Mouse (Mus musculus): Measurements from ENCODE around the gene Mid1. TPM values are rescaled to one million over a fixed set of nuclear protein-coding genes. Genes with fewer than 3 reads are reported as not detected.
"Not testable (repeated sequence)": the region's sequence is repeated elsewhere in the genome, so short reads cannot be mapped to it uniquely, and the experiment has no call there.

Mid1 gene
- polyA plus RNA-seq, 1 experiment from 2014 or later: 7.3 TPM

DNA sequence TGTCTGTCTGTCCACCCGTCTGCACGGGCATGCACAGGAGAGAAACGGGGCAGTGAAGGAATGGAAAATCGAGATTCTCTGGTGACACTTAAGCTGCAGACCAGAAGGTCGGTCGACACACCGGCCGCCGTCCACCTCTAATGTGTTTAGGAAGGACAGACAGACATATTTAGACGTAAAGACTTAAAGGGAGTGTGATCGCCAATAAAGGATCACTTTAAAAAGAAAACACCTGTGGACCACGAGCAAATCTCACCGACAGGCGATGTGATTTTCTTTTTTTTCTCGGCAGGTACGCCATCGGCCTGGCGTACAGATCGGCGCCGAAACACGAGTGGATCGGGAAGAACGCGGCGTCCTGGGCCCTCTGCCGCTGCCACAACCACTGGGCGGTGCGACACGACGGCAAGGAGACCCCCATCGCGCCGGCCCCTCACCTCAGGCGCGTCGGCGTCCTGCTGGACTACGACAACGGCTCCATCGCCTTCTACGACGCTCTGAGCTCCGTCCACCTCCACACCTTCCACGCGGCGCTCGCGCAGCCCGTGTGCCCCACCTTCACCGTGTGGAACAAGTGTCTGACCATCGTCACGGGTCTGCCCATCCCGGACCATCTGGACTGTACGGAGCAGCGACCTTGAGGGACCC, 303.7 kb downstream of the Mid1 start:
- not testable (repeated sequence) for H3K4me2 ChIP-seq; H3K9ac ChIP-seq (replicated peaks); H3K4me3 ChIP-seq (replicated peaks); H3K27ac ChIP-seq; H3K4me1 ChIP-seq (replicated peaks); H3K27me3 ChIP-seq
- WGBS: 93% methylated on average over 56 of the region's 56 CpGs
- H3K36me3 ChIP-seq: peaks cover 55% of the 10 kb centered on the region
- ATAC-seq (ENCODE audit: insufficient number of reproducible peaks, insufficient read depth, low FRiP score, low TSS enrichment, low read depth): 0 out of 2 replicates have a peak, but pooled peaks have one; percentile 44
- peaks cover 54% of the 10 kb centered on the region for H3K9me3 ChIP-seq

DNA sequence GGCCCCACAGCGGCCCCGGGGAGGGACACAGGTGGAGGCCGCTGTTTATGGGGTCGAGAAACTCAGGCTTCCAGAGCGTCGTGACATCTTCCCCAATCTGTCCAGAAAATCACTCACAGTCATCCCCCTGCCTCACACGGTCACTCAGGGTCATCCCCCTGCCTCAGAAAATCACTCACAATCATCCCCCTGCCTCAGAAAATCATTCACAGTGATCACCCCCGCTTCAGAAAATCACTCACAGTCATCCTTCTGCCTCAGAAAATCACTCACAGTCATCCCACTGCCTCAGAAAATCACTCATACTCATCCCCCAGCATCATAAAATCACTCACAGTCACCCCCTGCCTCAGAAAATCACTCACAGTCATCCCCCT, 304.2 kb downstream of the Mid1 start:
- H3K27ac ChIP-seq; H3K4me2 ChIP-seq; H3K4me3 ChIP-seq (replicated peaks); H3K27me3 ChIP-seq; ATAC-seq (ENCODE audit: insufficient number of reproducible peaks, insufficient read depth, low FRiP score, low TSS enrichment, low read depth); H3K4me1 ChIP-seq (replicated peaks); H3K9ac ChIP-seq (replicated peaks): not testable (repeated sequence)
- H3K9me3 ChIP-seq: peaks cover 49% of the 10 kb centered on the region
- peaks cover 50% of the 10 kb centered on the region for H3K36me3 ChIP-seq
- WGBS: 84% methylated on average over 8 of the region's 8 CpGs

DNA sequence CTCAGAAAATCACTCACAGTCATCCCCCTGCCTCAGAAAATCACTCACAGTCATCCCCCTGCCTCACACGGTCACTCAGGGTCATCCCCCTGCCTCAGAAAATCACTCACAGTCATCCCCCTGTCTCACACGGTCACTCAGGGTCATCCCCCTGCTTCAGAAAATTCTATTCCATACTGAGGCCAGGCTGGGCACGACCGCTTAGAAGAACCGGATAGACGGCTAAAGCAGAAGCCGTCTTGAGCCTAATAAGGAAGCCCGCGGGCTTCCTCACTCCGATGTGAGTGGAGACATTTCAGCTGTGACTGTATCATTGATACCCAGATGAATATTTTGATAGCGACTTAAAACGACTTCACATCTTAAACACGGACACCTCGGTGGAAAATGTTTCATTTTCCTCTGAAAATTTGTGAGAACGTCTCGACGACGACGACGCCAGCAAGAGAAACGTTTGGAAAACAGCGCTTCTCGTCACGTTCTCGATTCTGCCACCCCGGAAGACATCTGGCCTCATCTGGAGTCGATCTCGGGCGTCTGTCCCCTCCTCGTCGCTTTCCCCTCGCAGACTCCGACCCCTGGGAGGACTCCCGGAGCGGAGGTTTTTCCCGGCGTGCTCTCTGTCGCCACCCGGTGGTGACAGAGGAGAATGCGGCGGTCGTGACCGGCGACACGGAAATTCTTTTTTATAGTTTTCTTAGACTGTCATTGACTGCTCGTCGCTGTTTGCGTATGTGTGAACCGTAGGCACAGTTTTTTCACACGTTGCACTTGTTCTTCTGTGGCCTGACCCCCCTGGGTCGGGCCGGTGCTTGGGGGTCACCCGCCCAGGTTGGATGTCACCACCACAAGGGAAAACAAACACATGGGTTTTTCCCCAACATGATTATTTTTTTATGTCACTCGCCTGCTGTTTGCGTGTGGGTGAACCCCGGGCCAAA, 305.0 kb downstream of the Mid1 start:
- peaks cover 43% of the 10 kb centered on the region for H3K36me3 ChIP-seq

DNA sequence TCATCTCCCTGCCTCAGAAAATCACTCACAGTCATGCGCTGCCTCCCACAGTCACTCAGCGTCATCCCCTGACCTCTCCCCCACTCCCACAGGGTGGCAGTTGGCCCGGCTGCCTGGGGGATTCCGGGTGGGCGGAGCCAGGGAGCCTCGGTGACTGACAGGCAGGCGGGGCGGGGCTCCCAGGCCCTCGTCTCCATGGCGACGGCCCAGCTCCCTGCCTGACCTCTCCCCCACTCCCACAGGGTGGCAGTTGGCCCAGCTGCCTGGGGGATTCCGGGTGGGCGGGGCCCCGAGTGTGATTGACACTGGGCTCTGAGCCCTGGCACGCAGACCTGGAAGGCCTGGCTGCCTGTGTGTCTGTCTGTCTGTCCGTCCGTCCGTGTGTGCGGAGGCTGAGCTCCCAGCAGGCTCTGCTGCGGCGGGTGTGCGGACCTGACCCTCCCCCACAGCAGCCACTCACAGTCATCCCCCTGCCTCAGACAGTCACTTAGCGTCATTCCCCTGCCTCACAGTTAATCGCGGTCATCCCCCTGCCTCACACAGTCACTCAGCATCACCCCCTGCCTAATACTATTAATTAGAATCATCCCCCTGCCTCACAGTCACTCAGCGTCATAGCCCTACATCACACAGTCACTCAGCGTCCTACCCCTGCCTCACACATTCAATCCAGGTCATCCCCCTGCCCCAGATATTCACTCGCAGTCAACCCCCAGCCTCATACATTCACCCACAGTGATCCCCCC, 306.3 kb downstream of the Mid1 start:
- Histone ChIP-seq H3K36me3 (peaks cover 33% of the 10 kb centered on the region), H3K9me3 (peaks cover 34% of the 10 kb centered on the region), H3K4me2 (peak overlapping the region; percentile 38; the same call in 1 of the 2 replicates)
- not testable (repeated sequence) for ATAC-seq (ENCODE audit: insufficient number of reproducible peaks, insufficient read depth, low FRiP score, low TSS enrichment, low read depth); H3K4me1 ChIP-seq (replicated peaks); H3K9ac ChIP-seq (replicated peaks); H3K27ac ChIP-seq; H3K27me3 ChIP-seq; H3K4me3 ChIP-seq (replicated peaks)
- WGBS: 12% methylated on average over 12 of the region's 28 CpGs

More for the DNA sequence above, 305.0 kb downstream of the Mid1 start:
- peaks cover 41% of the 10 kb centered on the region for H3K9me3 ChIP-seq
- not testable (repeated sequence) for H3K4me2 ChIP-seq; H3K27ac ChIP-seq; H3K4me1 ChIP-seq (replicated peaks); H3K4me3 ChIP-seq (replicated peaks); ATAC-seq (ENCODE audit: insufficient number of reproducible peaks, insufficient read depth, low FRiP score, low TSS enrichment, low read depth); H3K27me3 ChIP-seq; H3K9ac ChIP-seq (replicated peaks)
- WGBS: 79% methylated on average over 56 of the region's 56 CpGs

DNA sequence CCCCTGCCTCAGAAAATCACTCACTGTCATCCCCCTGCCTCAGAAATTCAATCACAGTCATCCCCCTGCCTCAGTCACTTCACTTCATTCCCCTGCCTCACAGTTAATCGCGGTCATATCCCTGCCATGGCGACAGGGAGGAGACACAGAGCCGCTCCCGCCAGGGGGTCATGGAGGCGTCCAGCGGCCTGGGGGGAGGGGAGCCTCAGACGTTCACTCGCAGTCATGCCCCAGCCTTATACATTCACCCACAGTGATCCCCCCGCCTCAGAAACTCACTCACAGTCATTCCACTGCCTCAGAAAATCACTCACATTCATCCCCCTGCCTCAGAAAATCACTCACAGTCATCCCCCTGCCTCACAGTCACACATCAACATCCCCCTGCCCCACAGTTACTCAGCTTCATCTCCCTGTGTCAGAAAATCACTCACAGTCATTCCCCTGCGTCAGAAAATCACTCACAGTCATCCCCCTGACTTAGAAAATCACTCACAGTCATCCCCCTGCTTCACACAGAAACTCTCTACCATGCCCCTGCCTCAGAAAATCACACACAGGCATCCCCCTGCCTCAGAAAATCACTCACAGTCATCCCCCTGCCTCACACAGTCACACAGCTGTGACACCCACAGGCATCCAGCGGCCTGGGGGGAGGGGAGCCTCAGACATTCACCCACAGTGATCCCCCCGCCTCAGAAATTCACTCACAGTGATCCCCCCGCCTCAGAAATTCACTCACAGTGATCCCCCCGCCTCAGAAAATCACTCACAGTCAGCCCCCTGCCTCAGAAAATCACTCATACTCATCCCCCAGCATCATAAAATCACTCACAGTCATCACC, 307.3 kb downstream of the Mid1 start:
- H3K9me3 ChIP-seq: peaks cover 27% of the 10 kb centered on the region
- H3K4me3 ChIP-seq (replicated peaks); H3K9ac ChIP-seq (replicated peaks); H3K27me3 ChIP-seq; ATAC-seq (ENCODE audit: insufficient number of reproducible peaks, insufficient read depth, low FRiP score, low TSS enrichment, low read depth); H3K4me1 ChIP-seq (replicated peaks); H3K27ac ChIP-seq; H3K4me2 ChIP-seq: not testable (repeated sequence)
- peaks cover 27% of the 10 kb centered on the region for H3K36me3 ChIP-seq
- 27% methylated on average over 9 of the region's 15 CpGs for WGBS

DNA sequence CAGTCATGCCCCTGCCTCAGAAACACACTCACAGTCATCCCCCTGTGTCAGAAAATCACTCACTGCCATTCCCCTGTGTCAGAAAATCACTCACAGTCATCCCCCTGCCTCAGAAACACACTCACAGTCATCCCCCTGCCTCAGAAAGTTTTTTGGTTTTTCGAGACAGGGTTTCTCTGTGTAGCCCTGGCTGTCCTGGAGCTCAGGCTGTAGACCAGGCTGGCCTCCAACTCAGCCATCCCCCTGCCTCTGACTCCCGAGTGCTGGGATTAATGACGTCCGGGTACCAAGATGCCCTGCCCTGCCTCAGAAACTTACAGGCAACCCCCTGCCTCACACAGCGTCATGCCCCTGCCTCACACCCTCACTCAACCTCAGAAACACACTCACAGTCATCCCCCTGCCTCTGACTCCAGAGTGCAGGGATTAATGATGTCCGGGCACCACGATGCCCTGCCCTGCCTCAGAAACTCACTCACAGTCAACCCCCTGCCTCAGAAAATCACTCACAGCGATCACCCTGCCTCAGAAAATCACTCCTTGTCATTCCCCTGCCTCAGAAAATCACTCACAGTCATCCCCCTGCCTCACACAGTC, 308.1 kb downstream of the Mid1 start:
- H3K27me3 ChIP-seq; ATAC-seq (ENCODE audit: insufficient number of reproducible peaks, insufficient read depth, low FRiP score, low TSS enrichment, low read depth); H3K27ac ChIP-seq; H3K4me1 ChIP-seq (replicated peaks); H3K4me3 ChIP-seq (replicated peaks); H3K4me2 ChIP-seq; H3K9ac ChIP-seq (replicated peaks): not testable (repeated sequence)
- no CpG with 5 or more reads among the region's 8 CpGs for WGBS
- peaks cover 23% of the 10 kb centered on the region for H3K9me3 ChIP-seq
- H3K36me3 ChIP-seq: peaks cover 23% of the 10 kb centered on the region

DNA sequence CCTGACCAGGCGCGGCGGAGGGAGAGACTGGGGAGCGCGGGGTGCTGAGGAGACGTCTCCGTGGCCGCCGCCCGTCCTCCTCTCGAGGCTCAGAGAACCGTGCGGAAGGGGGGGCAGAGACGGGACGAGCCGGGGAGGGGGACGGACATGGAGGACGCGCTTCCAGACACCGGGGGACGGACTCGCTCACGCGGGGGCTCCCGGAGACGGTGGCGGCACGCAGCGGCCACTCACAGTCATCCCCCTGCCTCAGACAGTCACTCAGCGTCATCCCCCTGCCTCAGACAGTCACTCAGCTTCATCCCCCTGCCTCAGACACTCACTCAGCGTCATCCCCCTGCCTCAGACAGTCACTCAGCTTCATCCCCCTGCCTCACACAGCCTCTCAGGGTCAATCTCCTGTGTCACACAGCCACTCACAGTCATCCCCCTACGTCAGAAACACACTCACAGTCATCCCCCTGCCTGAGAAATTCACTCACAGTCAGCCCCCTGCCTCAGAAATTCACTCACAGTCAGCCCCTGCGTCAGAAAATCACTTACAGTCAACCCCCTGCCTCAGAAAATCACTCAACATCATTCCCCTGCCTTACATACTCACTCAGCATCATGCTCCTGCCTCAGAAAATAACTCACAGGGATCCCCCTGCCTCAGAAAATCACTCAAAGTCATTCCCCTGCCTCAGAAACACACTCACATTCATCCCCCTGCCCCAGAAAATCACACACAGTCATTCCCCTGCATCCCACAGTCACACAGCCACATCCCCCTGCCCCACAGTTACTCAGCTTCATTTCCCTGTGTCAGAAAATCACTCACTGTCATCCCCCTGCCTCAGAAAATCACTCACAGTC, 309.2 kb downstream of the Mid1 start:
- WGBS: 32% methylated on average over 2 of the region's 33 CpGs
- H3K4me3 ChIP-seq (replicated peaks); H3K4me1 ChIP-seq (replicated peaks); H3K27ac ChIP-seq; H3K9ac ChIP-seq (replicated peaks); H3K4me2 ChIP-seq; H3K27me3 ChIP-seq; ATAC-seq (ENCODE audit: insufficient number of reproducible peaks, insufficient read depth, low FRiP score, low TSS enrichment, low read depth): not testable (repeated sequence)
- Histone ChIP-seq H3K9me3 (peaks cover 16% of the 10 kb centered on the region), H3K36me3 (peaks cover 15% of the 10 kb centered on the region)

DNA sequence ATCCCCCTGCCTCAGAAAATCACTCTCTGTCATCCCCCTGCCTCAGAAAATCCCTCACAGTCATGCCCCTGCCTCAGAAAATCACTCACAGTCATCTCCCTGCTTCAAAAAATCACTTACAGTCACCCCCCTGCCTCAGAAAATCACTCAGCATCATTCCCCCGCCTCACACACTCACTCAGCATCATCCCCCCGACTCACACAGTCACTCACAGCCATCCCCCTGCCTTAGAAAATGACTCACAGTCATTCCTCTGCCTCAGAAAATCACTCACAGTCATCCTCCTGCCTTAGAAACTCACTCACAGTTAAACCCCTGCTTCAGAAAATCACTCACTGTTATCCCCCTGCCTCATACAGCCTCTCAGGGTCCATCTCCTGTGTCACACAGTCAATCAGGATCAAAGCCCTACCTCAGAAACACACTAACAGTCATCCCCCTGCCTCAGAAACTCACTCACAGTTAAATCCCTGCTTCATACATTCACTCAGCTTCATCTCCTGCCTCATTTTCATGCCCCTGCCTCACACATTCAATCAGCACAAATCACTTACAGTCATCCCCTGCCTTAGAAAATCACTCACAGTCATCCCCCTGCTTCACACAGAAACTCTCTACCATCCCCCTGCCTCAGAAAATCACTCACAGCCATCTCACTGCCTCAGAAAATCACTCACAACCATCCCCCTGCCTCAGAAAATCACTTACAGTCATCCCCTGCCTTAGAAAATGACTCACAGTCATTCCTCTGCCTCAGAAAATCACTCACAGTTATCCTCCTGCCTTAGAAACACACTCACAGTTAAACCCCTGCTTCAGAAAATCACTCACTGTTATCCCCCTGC, 310.1 kb downstream of the Mid1 start:
- not testable (repeated sequence) for H3K4me1 ChIP-seq (replicated peaks); H3K9ac ChIP-seq (replicated peaks); H3K36me3 ChIP-seq; H3K27me3 ChIP-seq; H3K4me2 ChIP-seq; H3K27ac ChIP-seq; H3K4me3 ChIP-seq (replicated peaks); H3K9me3 ChIP-seq; ATAC-seq (ENCODE audit: insufficient number of reproducible peaks, insufficient read depth, low FRiP score, low TSS enrichment, low read depth)
- WGBS: 18% methylated on average over 2 of the region's 2 CpGs

DNA sequence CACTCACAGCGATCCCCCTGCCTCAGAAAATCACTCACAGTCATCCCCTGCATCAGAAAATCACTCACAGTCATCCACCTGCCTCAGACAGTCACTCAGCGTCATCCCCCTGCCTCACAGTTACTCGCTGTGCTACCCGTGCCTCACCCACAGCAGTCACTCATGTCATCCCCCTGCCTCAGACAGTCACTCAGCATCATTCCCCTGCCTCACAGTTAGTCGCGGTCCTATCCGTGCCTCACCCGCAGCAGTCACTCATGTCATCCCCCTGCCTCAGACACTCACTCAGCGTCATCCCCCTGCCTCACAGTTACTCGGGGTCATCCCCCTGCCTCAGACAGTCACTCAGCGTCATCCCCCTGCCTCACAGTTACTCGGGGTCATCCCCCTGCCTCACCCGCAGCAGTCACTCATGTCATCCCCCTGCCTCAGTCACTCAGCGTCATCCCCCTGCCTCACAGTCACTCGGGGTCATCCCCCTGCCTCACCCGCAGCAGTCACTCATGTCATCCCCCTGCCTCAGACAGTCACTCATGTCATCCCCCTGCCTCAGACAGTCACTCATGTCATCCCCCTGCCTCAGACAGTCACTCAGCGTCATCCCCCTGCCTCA, 311.0 kb downstream of the Mid1 start:
- H3K9ac ChIP-seq (replicated peaks); H3K27ac ChIP-seq; H3K4me1 ChIP-seq (replicated peaks); H3K36me3 ChIP-seq; ATAC-seq (ENCODE audit: insufficient number of reproducible peaks, insufficient read depth, low FRiP score, low TSS enrichment, low read depth); H3K9me3 ChIP-seq; H3K4me2 ChIP-seq; H3K4me3 ChIP-seq (replicated peaks); H3K27me3 ChIP-seq: not testable (repeated sequence)
- no CpG with 5 or more reads among the region's 17 CpGs for WGBS
